Mouse (Mus musculus) heart, postnatal 0 days (tissue): ENCODE results near the gene Ctsc.

Experiments
- CTCF ChIP-seq: IDR thresholded peaks from 2 replicates; pipeline ENCODE4 v1.5.1; 2016; ENCODE audit warnings: antibody characterized with exemption, control low read depth, low read depth
- EP300 ChIP-seq: IDR thresholded peaks from 2 replicates; pipeline ENCODE4 v1.6.1; 2016; ENCODE audit warnings: antibody characterized with exemption, low read depth

DNA sequence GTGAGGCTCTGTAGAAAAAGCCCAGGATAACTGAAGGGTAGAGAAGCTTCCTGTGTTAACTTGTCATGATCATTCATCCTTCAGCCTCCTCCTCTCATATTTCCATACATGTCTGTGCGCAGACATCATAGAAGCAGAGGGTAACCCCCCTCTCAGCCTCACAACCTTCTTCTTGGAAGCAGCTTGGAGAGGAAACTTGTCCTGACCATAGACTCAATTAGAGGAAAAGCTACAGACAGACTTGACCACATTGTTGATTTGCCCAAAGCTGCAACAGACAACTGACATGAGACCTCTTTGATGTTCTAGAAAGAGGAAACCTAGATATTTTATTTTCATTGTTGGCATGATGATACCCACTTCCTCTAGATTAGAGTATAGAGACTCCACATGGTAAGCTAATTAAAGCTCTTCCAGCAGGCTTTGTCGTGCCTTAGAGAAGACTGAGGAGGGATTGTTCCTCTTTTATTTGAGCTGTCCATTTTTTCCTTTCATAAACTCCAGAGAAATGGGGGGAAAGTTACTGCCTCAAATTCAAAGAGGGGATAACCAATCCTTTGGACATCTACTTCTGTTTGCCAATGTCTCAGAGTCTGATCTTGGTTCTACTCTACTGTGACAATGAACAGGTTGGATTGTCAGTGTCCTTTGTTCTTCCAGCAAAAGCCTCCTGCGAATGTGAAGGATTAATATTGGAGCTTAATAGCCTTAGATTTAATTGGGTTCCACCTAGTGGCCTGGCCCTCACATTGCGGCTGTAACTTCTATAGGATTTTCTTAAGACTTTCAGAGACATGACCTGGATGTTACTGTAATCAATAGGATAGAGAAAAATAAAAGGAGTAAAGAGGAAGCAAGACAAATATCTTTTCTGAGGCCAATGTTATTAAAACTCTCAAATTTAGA, 79.2 kb downstream of the Ctsc start:
- peak; percentile 57 for TF ChIP-seq CTCF
- TF ChIP-seq EP300, result no peak
